Mouse (Mus musculus) brain, adult 2 months (tissue): Measurements from ENCODE around the gene Gm4214.
"Not testable (repeated sequence)": the region's sequence is repeated elsewhere in the genome, so short reads cannot be mapped to it uniquely, and the experiment has no call there.

Source experiments
- DNase-seq: peaks from one replicate; pipeline ENCODE4 v3.0.0; 2011; ENCODE audit warnings: low read depth, low spot score

Gene Gm4214

GRCm38 (mm10) chr7:22984573-22984972 lies at the start of gene Gm4214:
Gene Gm4214 (minus strand): TSS chr7:22984673.
- DNase-seq = not testable (repeated sequence)

DNA sequence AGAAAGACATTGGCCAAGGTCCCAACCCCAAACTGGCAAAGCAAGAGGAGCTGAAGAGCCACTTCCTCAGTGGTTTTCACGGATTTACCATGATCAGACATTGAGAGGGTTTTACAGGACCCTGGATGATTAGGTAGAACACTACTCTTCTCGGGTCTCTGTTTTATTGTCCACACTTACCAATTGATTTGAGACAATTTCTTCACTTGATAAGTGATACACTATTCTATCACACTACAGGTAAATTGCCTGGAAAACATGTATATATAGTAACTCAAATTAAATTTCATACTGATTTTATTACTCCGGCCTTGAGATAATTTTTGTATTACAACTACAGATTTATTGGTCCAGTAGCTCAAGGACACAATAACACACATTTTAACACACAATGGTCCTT lies 35.4 kb upstream of the Gm4214 start, which contains the start of gene Gm4216:
Gene Gm4216 (minus strand): TSS at position 101 of the 400 bp plus-strand sequence.
- not testable (repeated sequence) for DNase-seq
